Mouse (Mus musculus): Measurements from ENCODE around the gene Cd207. TPM values are rescaled to one million over a fixed set of nuclear protein-coding genes. Genes with fewer than 3 reads are reported as not detected.
A peak's percentile ranks its signal among the peaks of the same experiment; 100 is the strongest.
"Not testable (repeated sequence)": the region's sequence is repeated elsewhere in the genome, so short reads cannot be mapped to it uniquely, and the experiment has no call there.

Cd207 gene
- total RNA-seq, 2 experiments from 2014 or later = 0.67 to 0.84 TPM

- intact Hi-C loops (cut with DNase I) = no loop called here
- no peak for DNase-seq
Observed at GRCm38 (mm10) chr6:83699971-83700370, 22.3 kb upstream of the Cd207 start.

- intact Hi-C loops (cut with DNase I) = no loop called here
- DNase-seq = no peak
Observed at GRCm38 (mm10) chr6:83697932-83698331, 20.3 kb upstream of the Cd207 start.

- no peak for DNase-seq
- intact Hi-C loops (cut with DNase I) = no loop called here
Observed at GRCm38 (mm10) chr6:83696684-83697083, 19.0 kb upstream of the Cd207 start.

GRCm38 (mm10) chr6:83695731-83696130, 18.1 kb upstream of the Cd207 start:
- intact Hi-C loops (cut with DNase I) = no loop called here
- no peak for DNase-seq

GRCm38 (mm10) chr6:83693835-83694234, 16.2 kb upstream of the Cd207 start:
- intact Hi-C loops (cut with DNase I) = loop anchor here (1.0 kb wide), 1 partner anchor 37 kb away; no protein-coding TSS in a partner anchor
- DNase-seq = peak; percentile 56 to 80

GRCm38 (mm10) chr6:83692962-83693361, 15.3 kb upstream of the Cd207 start:
- no peak for DNase-seq
- intact Hi-C loops (cut with DNase I) = loop anchor here (1.0 kb wide), 1 partner anchor 38 kb away; no protein-coding TSS in a partner anchor

- DNase-seq = no peak
- intact Hi-C loops (cut with DNase I) = no loop called here
Observed at GRCm38 (mm10) chr6:83690936-83691335, 13.3 kb upstream of the Cd207 start.

- intact Hi-C loops (cut with DNase I) = no loop called here
- peak; percentile 53 to 75 for DNase-seq
Observed at GRCm38 (mm10) chr6:83690277-83690676, 12.6 kb upstream of the Cd207 start.

GRCm38 (mm10) chr6:83689374-83689773, 11.7 kb upstream of the Cd207 start:
- intact Hi-C loops (cut with DNase I) = no loop called here
- DNase-seq = no peak

GRCm38 (mm10) chr6:83673395-83673794, 4.3 kb downstream of the Cd207 start:
- peak; percentile 68 to 85 for DNase-seq
- intact Hi-C loops (cut with DNase I) = loop anchor here (1.0 to 5.0 kb wide), 3 partner anchors 90 to 317 kb away; no protein-coding TSS in a partner anchor

- intact Hi-C loops (cut with DNase I) = no loop called here
- no peak for DNase-seq
Observed at GRCm38 (mm10) chr6:83665009-83665408, 12.6 kb downstream of the Cd207 start.

GRCm38 (mm10) chr6:83660821-83661220, 16.8 kb downstream of the Cd207 start:
- intact Hi-C loops (cut with DNase I) = no loop called here
- DNase-seq = no peak

GRCm38 (mm10) chr6:83656087-83656486, 21.6 kb downstream of the Cd207 start, which contains the start of gene Clec4f:
Clec4f (minus strand) TSS chr6:83656187.
- intact Hi-C loops (cut with DNase I) = no loop called here
- no peak for DNase-seq

GRCm38 (mm10) chr6:83646715-83647114, 30.9 kb downstream of the Cd207 start:
- DNase-seq = no peak
- intact Hi-C loops (cut with DNase I) = no loop called here

- intact Hi-C loops (cut with DNase I) = no loop called here
- no peak for DNase-seq
Observed at GRCm38 (mm10) chr6:83635329-83635728, 42.3 kb downstream of the Cd207 start.

GRCm38 (mm10) chr6:83634631-83635030, 43.0 kb downstream of the Cd207 start:
- DNase-seq; intact Hi-C loops (cut with DNase I): not testable (repeated sequence)

- intact Hi-C loops (cut with DNase I); DNase-seq: not testable (repeated sequence)
Observed at GRCm38 (mm10) chr6:83634106-83634505, 43.6 kb downstream of the Cd207 start.

- DNase-seq = no peak
- intact Hi-C loops (cut with DNase I) = no loop called here
Observed at GRCm38 (mm10) chr6:83631815-83632214, 45.8 kb downstream of the Cd207 start.

- intact Hi-C loops (cut with DNase I) = no loop called here
- no peak for DNase-seq
Observed at GRCm38 (mm10) chr6:83626781-83627180, 50.9 kb downstream of the Cd207 start.
